Mouse (Mus musculus): ENCODE data around the gene Pcsk1. TPM values are rescaled to one million over a fixed set of nuclear protein-coding genes. Genes with fewer than 3 reads are reported as not detected.

The Pcsk1 gene
- not detected in 2 replicates for total RNA-seq (2023)

DNA sequence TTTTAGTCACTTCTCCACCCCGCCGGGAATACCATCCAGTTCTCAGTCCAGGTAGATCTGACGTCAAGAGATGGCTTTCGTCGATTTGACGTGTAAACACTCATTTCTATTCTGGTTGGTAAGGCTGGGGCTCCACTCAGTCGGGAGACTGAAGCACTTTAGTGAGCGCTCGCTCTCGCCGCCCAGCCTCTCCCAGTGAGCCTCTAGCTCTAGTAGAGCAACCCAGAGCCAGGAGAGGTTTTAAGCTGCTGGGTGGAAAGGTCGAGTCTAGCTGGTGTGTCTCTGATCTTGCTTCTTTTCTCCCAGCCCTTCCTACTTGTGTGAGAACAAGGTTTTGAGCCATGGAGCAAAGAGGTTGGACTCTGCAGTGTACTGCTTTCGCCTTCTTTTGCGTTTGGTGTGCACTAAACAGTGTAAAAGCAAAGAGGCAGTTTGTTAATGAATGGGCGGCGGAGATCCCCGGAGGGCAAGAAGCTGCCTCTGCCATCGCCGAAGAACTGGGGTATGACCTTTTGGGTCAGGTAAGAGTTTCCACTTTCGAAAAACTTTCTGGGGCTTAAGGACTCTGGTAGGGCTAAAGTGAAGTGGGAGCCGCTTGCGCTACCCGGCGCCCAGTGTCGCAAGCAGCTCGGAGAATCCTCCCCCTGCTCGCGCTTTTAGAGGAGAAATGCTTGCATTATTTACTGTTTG, at the start of gene Pcsk1:
Gene Pcsk1, plus strand, starts transcription at position 106 of the 690 bp plus-strand sequence.

All from neutrophil, adult 65 days (primary cell).